Mouse (Mus musculus) embryonic facial prominence, embryonic 11.5 days (tissue): Measurements from ENCODE around the gene Tsks. TPM values are rescaled to one million over a fixed set of nuclear protein-coding genes. Genes with fewer than 3 reads are reported as not detected.

Experiments
- ATAC-seq: fragments of 200-750 bp; cut with Nextera tagmentation; replicated peaks from 2 replicates; pipeline ENCODE4 v1.8.0; 2017; ENCODE audit warnings: low read depth; ENCODE audit not compliant: insufficient number of reproducible peaks, low FRiP score, low TSS enrichment
- DNase-seq: peaks from one replicate; pipeline ENCODE4 v3.0.0-alpha.2; 2015; ENCODE audit warnings: low spot score
- H3K27ac ChIP-seq: fragments of 300-500 bp; sonication (generic); replicated peaks from 2 replicates; pipeline ENCODE4 v1.5.1; 2014; ENCODE audit warnings: mild to moderate bottlenecking, low read depth, low read length, control low read depth
- H3K27me3 ChIP-seq: fragments of 300-500 bp; sonication (generic); 2 replicates; pipeline ENCODE4 v1.6.1; 2014; ENCODE audit warnings: mild to moderate bottlenecking, low read length, moderate library complexity, mixed read lengths; ENCODE audit not compliant: control insufficient read depth, insufficient read depth
- H3K36me3 ChIP-seq: fragments of 300-500 bp; sonication (generic); replicated peaks from 2 replicates; pipeline ENCODE4 v1.6.1; 2014; ENCODE audit warnings: low read depth, mild to moderate bottlenecking, low read length, moderate library complexity, mixed read lengths; ENCODE audit not compliant: control insufficient read depth, insufficient read depth
- H3K4me1 ChIP-seq: fragments of 300-500 bp; sonication (generic); 2 replicates; pipeline ENCODE4 v1.6.1; 2014; ENCODE audit warnings: low read length, mixed read lengths; ENCODE audit not compliant: control insufficient read depth, insufficient read depth
- H3K4me2 ChIP-seq: fragments of 300-500 bp; sonication (generic); 2 replicates; pipeline ENCODE4 v1.6.1; 2014; ENCODE audit warnings: low read depth, mild to moderate bottlenecking, control low read depth, low read length, moderate library complexity
- H3K4me3 ChIP-seq: fragments of 300-500 bp; sonication (generic); 2 replicates; pipeline ENCODE4 v1.5.1; 2014; ENCODE audit warnings: low read depth, low read length, control low read depth
- H3K9ac ChIP-seq: fragments of 300-500 bp; sonication (generic); replicated peaks from 2 replicates; pipeline ENCODE4 v1.6.1; 2014; ENCODE audit warnings: mild to moderate bottlenecking, control low read depth, low read length
- H3K9me3 ChIP-seq: fragments of 300-500 bp; sonication (generic); replicated peaks from 2 replicates; pipeline ENCODE4 v1.6.1; 2016; ENCODE audit warnings: mild to moderate bottlenecking, low read length, inconsistent platforms, mixed read lengths; ENCODE audit not compliant: control insufficient read depth
- WGBS: fragments of 180-500 bp; shearing (Covaris S2); extraction: QIAGEN DNeasy Blood & Tissue Kit; methylation state at CpG from one replicate; pipeline ENCODE4 v1.1.7; 2014; 5-methylcytosine and 5-hydroxymethylcytosine counted together
- polyA plus RNA-seq: library from polyadenylated mRNA; unstranded; fragments of >200 nt; fragmentation: Nextera tagmentation; extraction: Ambion mirVana; gene quantifications from 2 replicates; pipeline ENCODE4 v1.2.1, GENCODE M21; 2014

Gene Tsks
- polyA plus RNA-seq, 1 experiment from 2014 or later: not detected

GRCm38 (mm10) chr7:44952611-44953306 lies 9.8 kb downstream of the Tsks start:
- DNase-seq (peak; percentile 95), ATAC-seq (peak; percentile 83)
- Histone ChIP-seq H3K4me1 (peaks cover 6% of the 10 kb centered on the region; the same call in 1 of the 2 replicates), H3K27me3 (peaks cover 15% of the 10 kb centered on the region), H3K4me2 (peak overlapping the region; percentile 79), H3K9me3 (no peaks in the 10 kb centered on the region), H3K27ac (no peak overlapping the region), H3K4me3 (peak overlapping the region; percentile 44), H3K36me3 (no peaks in the 10 kb centered on the region), H3K9ac (peak overlapping the region; percentile 60)
- WGBS: 6% methylated on average over 24 of the region's 24 CpGs

- H3K4me3 ChIP-seq: no peak overlapping the region
- H3K9ac ChIP-seq: no peak overlapping the region
- peaks cover 6% of the 10 kb centered on the region; the same call in 1 of the 2 replicates for H3K4me1 ChIP-seq
- H3K27ac ChIP-seq: no peak overlapping the region
- H3K27me3 ChIP-seq: peaks cover 15% of the 10 kb centered on the region
- H3K9me3 ChIP-seq: no peaks in the 10 kb centered on the region
- ATAC-seq (no peak), DNase-seq (no peak)
- H3K36me3 ChIP-seq: no peaks in the 10 kb centered on the region
- no peak overlapping the region for H3K4me2 ChIP-seq
- WGBS: 51% methylated on average over 14 of the region's 14 CpGs
These were observed 10.6 kb downstream of the Tsks start for GRCm38 (mm10) chr7:44953561-44953960.

GRCm38 (mm10) chr7:44954091-44954885 lies 11.3 kb downstream of the Tsks start:
- WGBS: 81% methylated on average over 12 of the region's 12 CpGs
- no peak for ATAC-seq

GRCm38 (mm10) chr7:44955628-44956027 lies 12.6 kb downstream of the Tsks start:
- Histone ChIP-seq H3K27ac (no peak overlapping the region), H3K9ac (no peak overlapping the region), H3K9me3 (no peaks in the 10 kb centered on the region), H3K4me1 (peaks cover 6% of the 10 kb centered on the region; the same call in 1 of the 2 replicates), H3K27me3 (peaks cover 8% of the 10 kb centered on the region), H3K4me3 (no peak overlapping the region), H3K36me3 (no peaks in the 10 kb centered on the region), H3K4me2 (no peak overlapping the region)
- 53% methylated on average over 5 of the region's 5 CpGs for WGBS
- no peak for ATAC-seq
- peak; percentile 56 for DNase-seq

More at GRCm38 (mm10) chr7:44954091-44954885, 11.3 kb downstream of the Tsks start:
- Histone ChIP-seq H3K27me3 (peaks cover 15% of the 10 kb centered on the region), H3K27ac (no peak overlapping the region), H3K9me3 (no peaks in the 10 kb centered on the region), H3K4me3 (no peak overlapping the region), H3K9ac (no peak overlapping the region), H3K36me3 (no peaks in the 10 kb centered on the region), H3K4me1 (peaks cover 6% of the 10 kb centered on the region; the same call in 1 of the 2 replicates), H3K4me2 (no peak overlapping the region)
- DNase-seq: no peak

- Histone ChIP-seq H3K4me1 (peaks cover 6% of the 10 kb centered on the region; the same call in 1 of the 2 replicates), H3K4me3 (no peak overlapping the region), H3K9me3 (no peaks in the 10 kb centered on the region), H3K9ac (no peak overlapping the region), H3K36me3 (no peaks in the 10 kb centered on the region), H3K27ac (no peak overlapping the region), H3K27me3 (peaks cover 5% of the 10 kb centered on the region), H3K4me2 (no peak overlapping the region)
- no peak for ATAC-seq
- DNase-seq: no peak
- 48% methylated on average over 6 of the region's 6 CpGs for WGBS
These were observed 13.3 kb downstream of the Tsks start for GRCm38 (mm10) chr7:44956266-44956665.

- ATAC-seq: no peak
- 69% methylated on average over 20 of the region's 20 CpGs for WGBS
- no peaks in the 10 kb centered on the region for H3K4me1 ChIP-seq
- H3K4me2 ChIP-seq: no peak overlapping the region
- H3K27me3 ChIP-seq: no peaks in the 10 kb centered on the region
- H3K36me3 ChIP-seq: no peaks in the 10 kb centered on the region
- no peaks in the 10 kb centered on the region for H3K9me3 ChIP-seq
- H3K9ac ChIP-seq: no peak overlapping the region
- DNase-seq: no peak
- no peak overlapping the region for H3K4me3 ChIP-seq
- no peak overlapping the region for H3K27ac ChIP-seq
These were observed 14.3 kb downstream of the Tsks start for GRCm38 (mm10) chr7:44957183-44957835.

GRCm38 (mm10) chr7:44958208-44958607 lies 15.2 kb downstream of the Tsks start:
- Histone ChIP-seq H3K4me1 (no peaks in the 10 kb centered on the region), H3K9ac (no peak overlapping the region), H3K27ac (no peak overlapping the region), H3K36me3 (no peaks in the 10 kb centered on the region), H3K4me3 (no peak overlapping the region), H3K9me3 (no peaks in the 10 kb centered on the region), H3K4me2 (no peak overlapping the region), H3K27me3 (no peaks in the 10 kb centered on the region)
- ATAC-seq (no peak), DNase-seq (peak; percentile 64)
- 60% methylated on average over 7 of the region's 7 CpGs for WGBS
